Mouse (Mus musculus): Measurements from ENCODE around the gene Fhl2.

The Fhl2 gene

GRCm38 (mm10) chr1:43094206-43094605 is 102.6 kb downstream of the Fhl2 start:
- DNase-seq: no peak

GRCm38 (mm10) chr1:43092056-43093015 is 104.4 kb downstream of the Fhl2 start:
- DNase-seq: peak; percentile 69

- DNase-seq: no peak
Measured at GRCm38 (mm10) chr1:43091306-43092055, 105.3 kb downstream of the Fhl2 start.

- DNase-seq: no peak
Measured at GRCm38 (mm10) chr1:43090418-43090817, 106.4 kb downstream of the Fhl2 start.

GRCm38 (mm10) chr1:43082946-43083345 is 113.8 kb downstream of the Fhl2 start:
- DNase-seq: no peak

- no peak for DNase-seq
Measured at GRCm38 (mm10) chr1:43078124-43078523, 118.7 kb downstream of the Fhl2 start.

- DNase-seq: no peak
Measured at GRCm38 (mm10) chr1:43074791-43075190, 122.0 kb downstream of the Fhl2 start.

Measured in layer of hippocampus, adult 9-11 months (tissue).